Mouse (Mus musculus) forebrain, postnatal 0 days (tissue): Measurements from ENCODE around the gene Hapln4. TPM values are rescaled to one million over a fixed set of nuclear protein-coding genes. Genes with fewer than 3 reads are reported as not detected.
"Not testable (repeated sequence)": the region's sequence is repeated elsewhere in the genome, so short reads cannot be mapped to it uniquely, and the experiment has no call there.

Experiments used
- ATAC-seq: fragments of 200-750 bp; cut with Nextera tagmentation; 2 replicates; pipeline ENCODE4 v1.8.0; 2017; ENCODE audit warnings: mild to moderate bottlenecking, moderate library complexity
- DNase-seq: peaks from one replicate; pipeline ENCODE4 v3.0.0-alpha.2; 2015
- H3K27ac ChIP-seq: fragments of 300-500 bp; sonication (generic); 2 replicates; pipeline ENCODE4 v1.5.1; 2014; ENCODE audit warnings: low read depth, mild to moderate bottlenecking, antibody characterized with exemption, low read length, moderate library complexity, mixed read lengths
- H3K27me3 ChIP-seq: fragments of 300-500 bp; sonication (generic); 2 replicates; pipeline ENCODE4 v1.6.1; 2014; ENCODE audit warnings: mild to moderate bottlenecking, low read length, mixed read lengths; ENCODE audit not compliant: insufficient read depth
- H3K36me3 ChIP-seq: fragments of 300-500 bp; sonication (generic); 2 replicates; pipeline ENCODE4 v1.6.1; 2014; ENCODE audit warnings: mild to moderate bottlenecking, moderate library complexity; ENCODE audit not compliant: insufficient read depth
- H3K4me1 ChIP-seq: fragments of 300-500 bp; sonication (generic); 2 replicates; pipeline ENCODE4 v1.6.1; 2014; ENCODE audit warnings: antibody characterized with exemption; ENCODE audit not compliant: insufficient read depth
- H3K4me2 ChIP-seq: fragments of 300-500 bp; sonication (generic); 2 replicates; pipeline ENCODE4 v1.6.1; 2014; ENCODE audit warnings: low read depth, mild to moderate bottlenecking, moderate library complexity
- H3K4me3 ChIP-seq: fragments of 300-500 bp; sonication (generic); 2 replicates; pipeline ENCODE4 v1.5.1; 2014; ENCODE audit warnings: low read depth, low read length, mixed read lengths
- H3K9ac ChIP-seq: fragments of 300-500 bp; sonication (generic); 2 replicates; pipeline ENCODE4 v1.6.1; 2014; ENCODE audit warnings: mild to moderate bottlenecking
- H3K9me3 ChIP-seq: fragments of 300-500 bp; sonication (generic); 2 replicates; pipeline ENCODE4 v1.6.1; 2016; ENCODE audit warnings: low read length
- CTCF ChIP-seq: sonication (generic); IDR thresholded peaks from 2 replicates; pipeline ENCODE4 v1.5.1; 2016; ENCODE audit warnings: antibody characterized with exemption, control low read depth, low read depth
- WGBS: fragments of 180-500 bp; shearing (Covaris S2); extraction: QIAGEN DNeasy Blood & Tissue Kit; methylation state at CpG from one replicate; pipeline ENCODE4 v1.1.7; 2014; 5-methylcytosine and 5-hydroxymethylcytosine counted together
- polyA plus RNA-seq: library from polyadenylated mRNA; unstranded; fragments of >200 nt; fragmentation: Nextera tagmentation; extraction: Ambion mirVana; gene quantifications from 2 replicates; pipeline ENCODE4 v1.2.1, GENCODE M21; 2015
- total RNA-seq: library from RNA; depleted of rRNA; stranded (reverse); fragments of >200 nt; gene quantifications from 2 replicates; pipeline ENCODE4 v1.2.3, GENCODE M21; 2014; rRNA removed

Gene Hapln4
- total RNA-seq (0.31 and 0.48 TPM in 2 replicates), polyA plus RNA-seq (0.53 and 0.71 TPM in 2 replicates)

DNA sequence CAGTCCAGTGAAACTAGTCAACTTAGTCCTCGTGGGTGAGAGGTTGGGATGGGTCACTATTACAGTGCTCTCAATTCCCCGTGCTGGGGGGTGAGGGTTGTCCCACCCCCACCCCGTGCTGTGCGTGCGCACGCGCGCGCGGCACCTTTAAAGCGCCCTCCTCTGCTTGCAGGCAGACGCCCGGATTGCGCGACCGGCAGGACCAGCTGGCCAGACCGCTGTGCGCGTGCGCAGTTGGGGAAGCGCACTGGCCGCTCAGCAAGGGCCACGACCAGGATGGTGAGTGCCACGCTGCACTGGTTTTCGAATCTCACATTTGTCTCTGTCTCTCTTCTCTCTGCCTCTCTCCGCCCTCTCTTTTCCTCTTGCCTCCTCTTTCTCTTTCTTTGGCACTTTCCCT lies at the start of gene Hapln4:
Gene Hapln4 (plus strand): TSS at position 173 of the 400 bp plus-strand sequence.
- Histone ChIP-seq H3K4me1 (peaks cover 16% of the 10 kb centered on the region; the same call in 1 of the 2 replicates), H3K27ac (no peak within 1 kb of the TSS), H3K9me3 (no peaks in the 10 kb centered on the region), H3K36me3 (no peaks in the 10 kb centered on the region), H3K4me3 (peak within 1 kb of the TSS; percentile 46), H3K9ac (peak within 1 kb of the TSS; percentile 47), H3K4me2 (peak within 1 kb of the TSS; percentile 95), H3K27me3 (peaks cover 52% of the 10 kb centered on the region)
- ATAC-seq, result no peak
- no peak for TF ChIP-seq CTCF
- 3% methylated on average over 26 of the region's 26 CpGs for WGBS
- DNase-seq, result peak; percentile 51

DNA sequence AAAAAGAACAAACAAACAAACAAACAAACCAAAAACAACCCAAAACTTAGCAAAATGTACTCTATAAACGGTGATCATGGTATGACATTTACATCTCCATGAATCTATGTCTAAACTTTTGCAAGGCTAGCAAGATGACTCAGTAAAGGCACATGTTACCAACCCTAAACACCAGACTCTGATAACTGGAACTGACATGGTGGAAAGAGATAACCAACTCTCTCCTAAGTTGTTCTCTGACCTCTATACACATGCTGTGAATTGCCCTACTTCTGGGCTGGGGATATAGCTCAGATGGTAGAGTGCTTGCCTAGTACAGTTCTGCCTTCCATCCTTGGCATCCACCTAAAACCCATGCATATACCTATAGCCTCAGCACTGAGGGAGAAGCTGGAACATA lies 45.3 kb upstream of the Hapln4 start:
- H3K27ac ChIP-seq, result no peak overlapping the region
- ATAC-seq (no peak), DNase-seq (no peak)
- H3K4me2 ChIP-seq, result no peak overlapping the region
- 93% methylated on average over 1 of the region's 1 CpGs for WGBS
- peaks cover 12% of the 10 kb centered on the region for H3K36me3 ChIP-seq
- H3K27me3 ChIP-seq, result no peaks in the 10 kb centered on the region
- no peak for TF ChIP-seq CTCF
- no peaks in the 10 kb centered on the region for H3K9me3 ChIP-seq
- no peak overlapping the region for H3K9ac ChIP-seq
- no peak overlapping the region for H3K4me3 ChIP-seq
- H3K4me1 ChIP-seq, result peaks cover 18% of the 10 kb centered on the region

DNA sequence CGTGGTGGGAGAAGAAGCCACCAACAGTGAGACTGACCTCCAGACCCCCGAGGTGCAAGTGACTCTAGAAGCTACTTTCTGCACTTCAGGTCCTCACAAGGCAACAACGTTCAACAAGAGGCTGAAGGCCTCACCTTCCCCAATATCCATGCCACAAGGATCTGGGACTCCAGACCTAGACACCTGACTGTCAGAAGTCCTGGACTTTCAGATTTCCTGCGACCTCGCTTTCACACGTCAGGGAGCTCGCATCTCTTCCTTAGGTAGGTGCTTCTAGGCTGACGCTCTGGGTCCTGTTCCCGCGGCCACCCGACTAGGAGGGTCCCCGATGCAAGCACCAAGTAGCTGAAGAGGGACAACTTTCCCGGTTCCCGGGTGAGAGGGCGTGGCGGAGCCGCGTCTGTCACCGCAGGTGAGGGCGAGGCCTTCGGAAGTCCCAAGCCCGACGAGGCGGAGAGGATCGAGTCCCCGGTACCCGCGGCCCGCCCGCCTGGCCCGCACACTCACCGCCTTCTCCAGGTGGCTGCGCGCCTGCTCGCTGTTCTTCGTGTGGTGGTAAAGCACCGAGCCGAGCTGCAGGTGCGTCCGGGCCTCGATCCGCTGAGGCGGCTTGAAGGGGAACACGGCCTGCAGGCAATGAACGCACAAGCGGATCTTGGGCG lies 41.2 kb upstream of the Hapln4 start:
- Histone ChIP-seq H3K9ac (peak overlapping the region; percentile 99), H3K9me3 (no peaks in the 10 kb centered on the region), H3K4me3 (peak overlapping the region; percentile 85), H3K4me1 (peaks cover 27% of the 10 kb centered on the region), H3K4me2 (peak overlapping the region; percentile 74), H3K36me3 (peaks cover 8% of the 10 kb centered on the region), H3K27ac (peak overlapping the region; percentile 90), H3K27me3 (no peaks in the 10 kb centered on the region)
- no peak for TF ChIP-seq CTCF
- 4% methylated on average over 47 of the region's 47 CpGs for WGBS
- DNase-seq (no peak), ATAC-seq (peak; percentile 5; the same call in 1 of the 2 replicates)

DNA sequence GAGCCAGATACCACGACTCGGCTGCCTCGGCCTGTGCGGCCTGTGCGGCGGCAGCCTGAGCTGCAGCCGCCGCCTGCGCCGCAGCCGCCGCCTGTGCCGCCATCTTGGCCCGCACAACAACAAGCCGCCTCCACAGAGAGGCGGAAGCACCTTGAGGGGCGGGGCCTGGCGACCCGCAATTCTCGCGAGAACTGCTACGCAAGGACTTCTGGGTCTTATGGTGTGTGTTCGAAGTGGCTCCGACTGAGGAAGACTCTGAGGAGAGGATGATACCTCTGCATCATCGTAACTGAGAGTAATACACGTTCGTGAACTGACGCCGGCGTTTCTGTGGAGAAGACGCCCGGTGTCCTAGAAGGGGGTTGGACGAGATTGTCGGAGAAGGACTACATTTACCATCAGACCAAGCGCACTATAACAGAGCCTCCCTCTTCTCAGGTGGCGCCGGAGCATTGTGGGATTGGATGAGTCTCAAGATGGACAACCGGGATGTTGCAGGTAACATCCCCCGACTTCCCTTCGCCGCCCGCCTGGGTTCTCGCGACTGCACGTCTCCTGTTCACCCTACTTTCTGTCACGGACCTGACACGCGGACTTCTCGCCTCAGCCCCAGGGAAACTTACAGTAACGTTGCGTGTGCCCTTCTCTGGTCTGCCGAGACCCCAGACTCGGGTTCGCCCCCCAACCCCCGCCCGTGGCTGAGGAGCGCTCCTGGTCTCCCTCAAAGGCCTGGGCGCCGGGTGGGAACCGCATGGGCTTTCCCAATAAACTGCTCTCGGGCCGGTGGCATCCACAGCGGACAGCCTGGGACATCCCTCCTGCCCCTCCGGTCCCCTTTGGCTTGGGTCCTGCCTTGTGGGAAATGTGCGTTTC lies 40.4 kb upstream of the Hapln4 start, which contains the start of the genes Mau2 and Sugp1:
Gene Mau2 (minus strand): TSS at position 152 of the 873 bp plus-strand sequence.
Gene Sugp1 (plus strand): TSS at position 231 of the 873 bp plus-strand sequence.
- peaks cover 27% of the 10 kb centered on the region for H3K4me1 ChIP-seq
- peak within 1 kb of the TSS; percentile 99 for H3K9ac ChIP-seq
- H3K27me3 ChIP-seq, result no peaks in the 10 kb centered on the region
- H3K9me3 ChIP-seq, result no peaks in the 10 kb centered on the region
- WGBS, result under 1% methylated on average over 65 of the region's 65 CpGs
- ATAC-seq, result peak; percentile 98
- peak within 1 kb of the TSS; percentile 84 for H3K4me2 ChIP-seq
- H3K36me3 ChIP-seq, result peaks cover 4% of the 10 kb centered on the region; the same call in 1 of the 2 replicates
- peak within 1 kb of the TSS; percentile 85 for H3K4me3 ChIP-seq
- no peak for TF ChIP-seq CTCF
- peak; percentile 98 for DNase-seq
- peak within 1 kb of the TSS; percentile 90 for H3K27ac ChIP-seq

DNA sequence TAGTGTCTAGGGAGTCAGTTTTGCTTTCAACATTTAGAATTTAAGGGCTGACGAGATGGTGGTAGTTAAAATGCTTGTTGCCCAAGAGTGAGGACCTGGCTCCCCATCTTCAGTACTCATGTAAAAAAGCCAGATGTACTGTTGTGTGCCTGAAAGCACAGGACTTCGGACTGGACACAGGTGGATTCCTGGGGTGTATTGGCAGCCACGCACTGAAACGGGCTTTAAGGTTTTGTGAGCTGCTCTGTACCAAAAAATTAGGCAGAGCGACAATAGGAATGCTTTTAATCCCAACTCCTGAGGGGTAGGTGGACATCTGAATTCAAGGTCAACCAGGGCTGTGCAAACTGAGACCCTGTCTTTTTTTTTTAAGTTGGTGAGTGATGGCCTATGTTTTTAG lies 39.3 kb upstream of the Hapln4 start:
- Histone ChIP-seq H3K4me2 (peak overlapping the region; percentile 84), H3K4me1 (peaks cover 27% of the 10 kb centered on the region), H3K4me3 (peak overlapping the region; percentile 85; the same call in 1 of the 2 replicates), H3K9ac (peak overlapping the region; percentile 99; the same call in 1 of the 2 replicates), H3K27me3 (no peaks in the 10 kb centered on the region), H3K36me3 (peaks cover 14% of the 10 kb centered on the region), H3K9me3 (no peaks in the 10 kb centered on the region), H3K27ac (no peak overlapping the region)
- DNase-seq, result no peak
- WGBS, result 90% methylated on average over 5 of the region's 5 CpGs
- no peak for TF ChIP-seq CTCF
- no peak for ATAC-seq

DNA sequence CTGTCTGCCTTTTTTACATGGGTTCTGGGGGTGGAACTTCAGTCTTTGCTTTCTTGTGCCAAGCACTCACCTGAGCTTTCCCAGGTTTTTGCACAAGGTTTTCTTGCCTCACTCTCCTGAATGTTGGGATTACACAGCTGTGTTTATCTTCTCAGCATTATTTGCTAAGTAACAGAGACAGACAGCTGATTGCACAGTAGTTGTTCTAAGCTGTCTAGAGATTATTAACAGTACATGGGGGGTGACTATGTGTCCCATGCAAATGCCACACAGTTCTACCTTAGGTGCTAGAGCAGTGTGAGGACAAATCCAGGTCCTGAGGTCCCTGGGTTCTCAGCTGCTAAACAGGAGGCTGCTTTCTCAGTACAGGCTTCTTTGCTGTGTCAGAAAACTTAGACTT lies 33.6 kb upstream of the Hapln4 start:
- peaks cover 63% of the 10 kb centered on the region for H3K36me3 ChIP-seq

DNA sequence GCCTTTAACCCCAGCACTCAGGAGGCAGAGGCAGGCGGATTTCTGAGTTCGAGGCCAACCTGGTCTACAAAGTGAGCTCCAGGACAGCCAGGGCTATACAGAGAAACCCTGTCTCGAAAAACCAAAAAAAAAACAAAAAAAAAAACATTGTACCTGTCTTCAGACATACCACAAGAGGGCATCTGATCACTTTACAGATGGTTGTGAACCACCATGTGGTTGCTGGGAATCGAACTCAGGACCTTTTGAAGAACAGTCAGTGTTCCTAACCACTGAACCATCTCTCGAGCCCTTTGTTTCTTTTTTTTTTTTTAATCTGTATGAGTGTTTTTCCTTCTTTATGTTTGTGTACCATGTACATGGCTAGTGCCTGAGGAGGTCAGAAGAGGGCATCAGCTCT lies 32.8 kb upstream of the Hapln4 start:
- not testable (repeated sequence) for H3K4me3 ChIP-seq, H3K4me2 ChIP-seq, H3K27ac ChIP-seq, H3K4me1 ChIP-seq, H3K9ac ChIP-seq, ATAC-seq, DNase-seq, H3K27me3 ChIP-seq, H3K9me3 ChIP-seq
- 88% methylated on average over 5 of the region's 5 CpGs for WGBS
- peaks cover 70% of the 10 kb centered on the region for H3K36me3 ChIP-seq

More for the DNA sequence above, 33.6 kb upstream of the Hapln4 start:
- no peak for DNase-seq
- Histone ChIP-seq H3K9me3 (no peaks in the 10 kb centered on the region), H3K4me1 (no peaks in the 10 kb centered on the region), H3K27me3 (no peaks in the 10 kb centered on the region), H3K9ac (no peak overlapping the region), H3K27ac (no peak overlapping the region), H3K4me3 (no peak overlapping the region), H3K4me2 (no peak overlapping the region)
- ATAC-seq, result no peak
- TF ChIP-seq CTCF, result no peak
